Mouse (Mus musculus): ENCODE data around the gene Ccdc24.

The Ccdc24 gene

DNA sequence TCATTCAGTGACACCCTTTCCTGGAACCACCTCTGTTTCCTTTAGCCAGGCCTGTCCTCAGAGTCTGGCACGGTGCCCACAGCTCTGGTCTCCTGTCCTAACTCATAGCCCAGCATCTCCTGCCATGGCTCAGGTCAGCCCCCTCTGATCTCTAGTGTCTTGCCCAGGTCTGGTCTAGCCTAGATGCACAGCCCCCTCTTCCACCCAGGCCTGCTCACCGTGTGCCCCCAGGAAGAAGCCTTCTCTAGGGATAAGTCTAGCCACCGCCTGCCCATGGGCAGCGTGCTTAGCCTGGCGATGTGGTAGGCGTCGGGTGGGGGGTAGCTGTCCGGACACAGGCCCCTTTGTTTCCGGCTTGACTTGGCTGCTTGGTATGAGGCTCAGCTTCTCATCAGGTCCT, 17.2 kb downstream of the Ccdc24 start:
- DNase-seq (ENCODE audit: low spot score in 2 of 2), result peak; percentile 76 to 78

DNA sequence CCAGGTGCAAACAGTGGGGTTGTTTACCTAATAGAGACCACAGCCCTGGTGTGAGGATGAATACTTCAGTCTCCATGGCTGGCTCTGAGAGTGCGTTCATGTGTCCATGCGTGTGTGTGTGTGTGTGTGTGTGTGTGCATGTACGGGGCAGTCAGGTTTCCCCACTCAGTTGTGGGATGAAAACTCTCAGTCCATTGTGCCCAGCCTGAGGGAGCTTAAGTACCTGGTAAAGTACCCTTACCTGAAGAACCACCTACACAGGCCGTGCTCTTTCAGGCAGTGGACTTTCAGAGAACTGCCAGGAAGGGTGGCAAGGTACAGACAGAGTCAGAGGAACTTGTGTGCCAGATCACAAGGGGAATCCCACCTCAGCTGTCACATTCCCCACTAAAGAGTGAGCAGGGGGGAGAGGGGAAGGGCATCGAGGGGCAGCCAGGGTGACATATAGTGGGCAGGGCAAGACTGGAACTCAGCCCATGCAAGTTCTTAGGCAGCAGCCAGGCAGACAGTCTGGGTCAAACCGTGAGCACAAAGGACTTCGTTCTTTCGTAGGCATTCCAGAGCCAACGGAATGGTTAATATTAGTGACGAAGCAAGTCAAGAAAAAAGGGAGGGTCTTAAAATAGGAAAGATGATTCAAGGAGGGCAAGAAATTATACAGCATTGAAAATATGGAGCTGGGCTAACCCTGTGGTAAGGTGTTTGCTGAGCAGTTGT, 20.0 kb downstream of the Ccdc24 start:
- DNase-seq (ENCODE audit: low spot score in 2 of 2), result peak in 1 of 2 experiments; percentile 15

DNA sequence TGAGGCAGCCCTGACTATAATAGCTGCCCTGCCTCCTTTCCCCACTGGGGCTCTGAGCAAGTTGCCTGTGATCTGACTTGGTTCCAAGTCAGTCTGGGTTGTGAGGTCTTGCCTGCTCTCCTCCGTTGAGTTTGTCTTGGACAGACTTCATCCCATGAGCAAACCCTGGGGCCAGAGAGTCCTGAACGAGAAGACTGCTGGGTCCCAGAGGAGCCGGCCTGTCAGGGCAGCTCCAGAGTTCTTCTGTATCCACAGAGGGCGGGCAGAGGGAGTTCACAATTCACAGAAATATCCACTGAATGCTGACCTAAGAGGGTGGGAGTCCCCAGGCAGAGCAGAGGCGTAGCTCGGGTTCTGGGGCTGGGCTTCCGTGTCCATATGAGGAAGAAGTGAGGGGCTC, 21.5 kb downstream of the Ccdc24 start:
- peak in 1 of 2 experiments; percentile 30 for DNase-seq (ENCODE audit: low spot score in 2 of 2)

DNA sequence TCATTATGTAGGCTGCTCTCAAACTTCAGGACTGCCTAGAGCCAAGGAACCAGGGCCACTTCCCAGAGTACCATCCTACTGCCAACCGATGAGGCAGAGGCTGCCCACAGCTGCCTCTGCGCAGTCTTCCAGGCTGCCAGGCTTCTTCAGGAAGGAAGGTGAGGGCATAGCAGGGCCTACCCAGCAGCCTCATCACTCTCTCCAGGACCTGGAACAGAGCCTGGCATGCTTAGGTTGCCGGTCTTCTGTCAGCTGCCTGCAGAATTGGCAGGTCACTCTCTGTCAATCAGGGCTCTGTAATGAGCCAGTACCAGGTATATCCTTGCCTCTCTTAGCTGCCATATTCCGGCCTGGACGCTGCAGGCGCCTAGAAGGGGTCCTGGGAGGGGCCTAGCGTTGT, 22.2 kb downstream of the Ccdc24 start:
- peak in 1 of 2 experiments; percentile 28 for DNase-seq (ENCODE audit: low spot score in 2 of 2)

DNA sequence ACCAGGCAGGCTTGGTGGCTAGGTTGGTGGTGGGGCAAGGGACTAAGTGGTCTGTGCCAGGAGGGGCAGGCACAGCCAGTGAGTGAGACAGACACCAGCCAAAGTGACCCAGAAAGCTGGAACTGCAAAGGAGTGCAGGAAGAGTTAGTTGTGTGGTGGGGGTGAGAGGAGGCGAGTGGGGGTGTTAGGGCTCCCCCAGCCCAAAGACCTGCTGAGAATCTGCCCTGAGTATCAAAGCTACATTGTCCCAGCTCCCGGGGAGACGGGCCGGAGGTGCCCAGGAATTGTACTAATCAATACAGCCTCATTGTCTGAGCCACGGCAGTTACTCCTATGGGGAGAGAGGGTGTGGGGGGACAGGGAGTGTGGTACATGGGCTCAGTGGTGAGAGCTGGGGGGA, 22.9 kb downstream of the Ccdc24 start:
- peak in 1 of 2 experiments; percentile 66 for DNase-seq (ENCODE audit: low spot score in 2 of 2)

DNA sequence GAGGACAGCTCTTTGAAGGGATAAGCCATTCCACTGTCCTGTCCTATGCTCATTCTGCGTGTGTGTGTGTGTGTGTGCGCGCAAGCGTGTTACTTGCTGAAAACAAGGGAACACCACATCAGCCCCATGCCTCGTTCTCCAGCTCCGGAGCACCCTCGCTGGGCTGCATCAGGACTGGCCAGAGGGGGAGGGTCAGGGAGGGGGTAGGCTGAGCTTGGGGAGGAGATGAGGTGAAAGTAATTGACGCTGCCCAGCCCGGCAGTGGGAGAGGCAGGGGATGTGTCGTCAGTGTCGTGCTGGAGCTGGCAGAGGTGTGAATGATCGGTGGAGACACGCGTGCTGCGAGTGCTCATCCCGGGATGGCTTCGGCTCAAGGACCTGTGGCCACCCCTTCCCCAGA, 23.3 kb downstream of the Ccdc24 start:
- DNase-seq (ENCODE audit: low spot score in 2 of 2), result no peak

DNA sequence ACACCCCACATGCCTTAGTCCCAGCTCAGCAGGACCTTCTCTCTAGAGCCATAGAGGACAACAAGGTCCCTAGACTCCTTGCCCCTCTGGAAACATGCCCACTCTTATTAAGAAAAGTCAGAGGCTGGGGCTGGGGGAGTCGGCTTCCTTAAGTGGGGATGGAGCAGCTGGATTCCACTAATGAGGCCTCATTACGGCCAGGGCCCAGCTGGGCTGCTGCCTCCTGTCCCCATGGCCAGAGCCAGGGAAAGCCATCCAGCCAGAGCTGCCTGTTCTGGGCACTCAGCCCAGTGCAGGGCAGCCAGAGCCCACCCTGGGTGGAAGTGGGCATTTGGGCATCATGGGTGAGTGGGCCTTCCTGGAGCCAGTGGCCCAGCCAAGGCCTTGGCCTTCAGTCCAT, 25.3 kb downstream of the Ccdc24 start:
- peak; percentile 82 for DNase-seq (ENCODE audit: low spot score in 2 of 2)

DNA sequence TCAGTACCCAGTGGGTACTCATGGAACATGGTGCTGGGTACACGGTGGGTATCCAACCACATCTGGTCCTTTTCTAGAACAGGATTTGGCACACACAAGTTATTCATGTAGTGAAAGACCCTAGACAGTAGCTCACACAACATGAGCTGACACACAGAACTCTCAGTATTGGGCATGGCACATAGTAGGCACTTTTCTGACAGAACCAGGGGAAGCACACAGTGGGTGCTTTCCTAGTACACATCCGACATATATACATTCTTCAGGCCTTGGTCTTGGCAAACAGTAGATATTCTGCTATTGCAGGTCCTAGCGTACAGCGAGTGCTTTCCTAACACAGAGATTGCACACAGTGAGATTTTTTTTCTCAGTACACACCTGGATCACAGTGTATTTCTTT, 26.1 kb downstream of the Ccdc24 start:
- no peak for DNase-seq (ENCODE audit: low spot score in 2 of 2)

DNA sequence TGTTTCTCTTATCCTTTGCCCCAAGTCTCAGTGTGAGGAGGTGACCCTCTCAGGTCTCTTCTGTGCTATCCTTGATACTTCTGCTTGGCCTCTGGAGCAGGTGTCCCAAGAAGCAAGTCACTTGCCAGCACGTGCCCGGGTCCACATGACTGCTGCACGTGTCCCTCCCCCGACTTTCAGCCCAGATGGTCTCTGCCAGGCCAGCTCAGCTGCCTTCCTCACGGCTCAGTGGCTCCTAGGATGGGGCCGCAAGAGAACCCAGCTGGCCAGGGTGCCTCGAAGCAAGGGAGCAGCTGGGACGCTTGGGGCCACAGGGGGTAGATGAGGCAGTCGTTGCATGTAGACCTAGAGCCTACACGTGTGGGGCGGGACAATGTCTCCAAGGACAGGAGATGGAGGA, 27.0 kb downstream of the Ccdc24 start:
- peak in 1 of 2 experiments; percentile 21 for DNase-seq (ENCODE audit: low spot score in 2 of 2)

DNA sequence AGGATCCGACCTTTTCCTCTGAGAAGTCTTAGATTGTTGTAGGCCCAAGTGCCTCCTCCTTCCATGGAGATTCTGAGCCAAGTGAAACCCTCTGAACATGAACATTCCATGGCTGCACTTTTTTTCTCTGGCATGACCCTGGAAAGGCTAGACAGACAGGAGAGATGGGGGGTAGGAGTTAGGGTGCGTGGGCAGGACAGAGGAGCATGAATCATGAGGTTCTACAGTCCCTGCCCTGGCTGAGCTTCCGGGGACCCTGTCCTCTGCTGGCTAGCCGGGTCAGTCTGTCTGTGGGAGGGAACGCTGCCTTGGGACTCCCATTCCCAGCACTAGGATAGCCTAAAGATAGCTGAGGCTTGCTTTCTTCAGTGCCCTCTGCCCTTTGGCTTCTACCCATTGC, 27.9 kb downstream of the Ccdc24 start:
- DNase-seq (ENCODE audit: low spot score in 2 of 2), result no peak

DNA sequence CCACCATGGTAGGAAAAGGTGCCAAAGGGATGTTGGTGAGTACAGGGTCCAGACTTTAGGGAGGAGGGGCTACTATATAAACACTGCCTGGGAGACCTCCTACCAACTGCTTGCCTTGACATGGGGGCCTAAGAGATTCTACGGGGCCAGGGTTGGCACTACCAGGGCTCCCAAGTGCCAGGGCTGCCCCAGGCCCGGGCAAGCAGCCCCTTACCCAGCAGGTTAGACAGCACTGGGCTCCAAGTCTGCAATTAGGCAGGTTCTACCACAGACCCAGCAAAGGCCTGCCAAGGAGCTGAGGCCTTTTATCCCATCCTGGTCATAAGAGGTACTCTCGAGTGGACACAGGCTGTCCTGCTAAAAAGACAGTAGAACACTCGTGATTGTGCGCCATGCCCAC, 29.3 kb downstream of the Ccdc24 start:
- DNase-seq (ENCODE audit: low spot score in 2 of 2), result no peak

DNA sequence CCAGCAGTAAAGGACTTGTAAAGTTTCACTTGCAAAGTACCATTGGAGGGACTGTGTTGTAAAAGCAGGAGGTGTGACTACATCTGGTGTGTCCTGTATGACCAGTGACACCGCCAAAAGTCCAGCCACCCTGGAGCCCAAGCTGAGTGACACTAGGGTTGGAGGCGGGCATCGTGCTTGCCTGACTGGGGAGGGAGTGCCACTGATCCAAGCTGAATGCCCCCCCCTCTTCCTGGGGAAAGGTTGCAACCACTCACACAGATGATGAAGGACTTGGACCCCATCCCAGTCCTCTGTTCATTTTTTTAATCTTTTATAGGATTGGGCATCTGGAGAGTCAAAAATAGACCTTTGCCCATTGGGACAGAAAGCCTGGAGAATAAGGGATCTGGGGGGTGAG, 30.8 kb downstream of the Ccdc24 start:
- DNase-seq (ENCODE audit: low spot score in 2 of 2), result no peak

DNA sequence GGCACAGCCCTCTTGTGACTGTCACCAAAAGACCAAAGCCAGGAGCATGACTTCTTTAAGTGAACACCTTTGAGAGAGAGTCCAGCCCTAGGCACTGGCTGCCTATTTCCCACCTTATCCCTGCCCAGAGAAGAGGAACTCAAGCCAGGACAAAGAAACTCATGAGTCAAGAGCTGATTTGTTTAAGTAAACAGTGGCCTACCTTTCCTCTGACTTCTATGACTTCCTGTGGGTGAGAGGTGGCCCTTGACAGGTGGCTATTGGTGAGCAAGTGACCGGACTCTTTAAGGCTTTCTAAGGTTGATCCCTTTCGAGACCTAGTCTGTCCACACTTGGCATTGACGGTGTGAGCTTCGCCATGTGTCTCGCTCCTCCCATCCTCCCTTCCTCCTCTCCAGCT, 31.5 kb downstream of the Ccdc24 start:
- no peak for DNase-seq (ENCODE audit: low spot score in 2 of 2)

DNA sequence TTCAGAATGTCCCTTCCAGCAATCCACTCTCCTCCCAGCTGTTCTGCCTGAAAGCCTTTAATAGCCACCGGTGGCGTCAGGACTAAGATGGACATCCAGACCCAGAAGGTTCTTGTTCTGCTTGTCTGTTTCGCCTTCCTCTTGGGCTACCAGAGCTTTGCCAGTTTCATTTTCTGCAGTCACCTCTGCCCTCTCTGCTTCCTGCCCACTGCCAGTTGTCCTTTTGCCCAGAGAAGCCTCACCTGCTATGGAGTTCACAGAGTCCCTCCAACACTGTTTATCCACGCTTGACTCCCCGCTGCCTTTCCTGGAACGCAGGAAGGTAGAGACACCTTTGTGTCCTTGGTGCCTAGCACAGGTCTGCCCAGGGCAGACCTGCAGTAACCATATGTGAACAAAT, 33.0 kb downstream of the Ccdc24 start:
- DNase-seq (ENCODE audit: low spot score in 2 of 2), result no peak

DNA sequence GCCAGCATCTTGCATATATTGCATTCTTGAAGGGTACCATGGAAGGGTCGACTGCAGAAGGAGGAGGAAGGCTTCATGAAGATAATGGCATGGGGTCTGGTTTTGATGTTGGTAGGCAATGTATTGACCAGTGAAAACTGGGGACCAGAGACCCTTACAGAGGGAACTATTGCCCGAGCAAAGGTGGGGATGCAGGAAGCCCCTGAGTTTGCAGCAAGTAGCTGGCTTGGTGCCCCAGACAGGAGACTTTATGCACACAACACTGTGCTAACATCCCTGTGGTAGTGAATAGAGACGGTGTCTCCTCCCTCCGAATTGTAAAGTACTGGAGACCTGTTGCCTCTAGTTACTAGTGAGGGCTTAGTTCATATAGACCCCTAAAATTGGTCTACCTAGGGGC, 35.1 kb downstream of the Ccdc24 start:
- no peak for DNase-seq (ENCODE audit: low spot score in 2 of 2)

DNA sequence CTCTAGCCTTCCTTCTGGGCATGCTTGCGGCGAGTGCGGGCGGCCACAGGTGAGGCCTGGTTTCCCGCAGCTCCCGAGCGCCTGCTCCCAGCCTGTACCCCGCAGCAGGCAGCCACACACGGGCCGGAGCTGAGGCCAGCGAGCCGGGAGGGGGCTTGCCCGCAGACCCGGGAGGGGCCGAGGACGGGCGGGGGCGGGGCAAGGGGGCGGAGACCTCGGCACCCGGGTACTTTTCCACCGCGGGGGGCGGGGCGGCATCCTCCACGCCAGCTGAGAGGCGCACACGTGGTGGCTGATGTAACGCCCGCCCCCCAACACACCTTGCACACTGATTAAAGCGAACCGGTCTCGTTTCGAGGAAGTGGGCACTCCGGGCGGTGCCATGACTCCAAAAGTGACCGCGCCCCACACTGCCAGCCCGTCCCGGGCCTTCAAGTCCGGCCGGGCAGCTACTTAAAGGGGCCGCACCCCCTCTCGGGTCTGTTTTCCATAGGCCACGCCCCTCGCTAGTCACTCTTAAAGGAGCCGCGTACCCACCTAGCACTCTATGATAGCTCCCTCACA, 36.1 kb downstream of the Ccdc24 start:
- DNase-seq (ENCODE audit: low spot score in 2 of 2), result peak; percentile 92 to 94

DNA sequence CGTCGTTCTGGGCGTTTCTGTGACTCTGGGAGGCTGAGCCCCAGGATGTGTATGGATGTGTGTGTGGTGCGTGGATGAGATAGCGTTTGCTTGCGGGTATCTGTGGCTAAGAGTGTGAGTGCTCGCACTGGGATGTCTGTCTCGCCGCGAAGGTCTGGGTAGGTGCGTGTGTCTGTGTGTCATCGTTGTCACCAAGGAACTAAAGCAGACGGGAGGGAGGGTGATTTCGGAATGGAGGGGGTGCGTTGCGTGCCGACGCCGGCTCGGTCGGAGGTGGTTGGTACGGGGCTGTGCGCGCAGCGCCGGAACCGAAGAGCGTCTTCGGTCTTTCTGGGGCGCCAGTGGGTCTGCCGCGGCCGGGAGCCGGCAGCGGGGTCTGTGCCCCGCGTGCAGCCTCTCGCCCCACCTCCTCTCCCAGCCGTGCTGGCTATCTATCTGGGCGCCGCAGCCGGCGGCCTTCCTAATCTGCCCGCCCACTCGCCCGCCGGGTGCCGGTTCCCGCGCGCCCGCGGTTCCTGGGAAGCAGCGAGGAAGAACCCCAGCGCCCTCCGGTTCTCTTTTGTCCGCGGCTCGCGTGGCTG, 36.7 kb downstream of the Ccdc24 start:
- DNase-seq (ENCODE audit: low spot score in 2 of 2), result peak; percentile 77 to 82

DNA sequence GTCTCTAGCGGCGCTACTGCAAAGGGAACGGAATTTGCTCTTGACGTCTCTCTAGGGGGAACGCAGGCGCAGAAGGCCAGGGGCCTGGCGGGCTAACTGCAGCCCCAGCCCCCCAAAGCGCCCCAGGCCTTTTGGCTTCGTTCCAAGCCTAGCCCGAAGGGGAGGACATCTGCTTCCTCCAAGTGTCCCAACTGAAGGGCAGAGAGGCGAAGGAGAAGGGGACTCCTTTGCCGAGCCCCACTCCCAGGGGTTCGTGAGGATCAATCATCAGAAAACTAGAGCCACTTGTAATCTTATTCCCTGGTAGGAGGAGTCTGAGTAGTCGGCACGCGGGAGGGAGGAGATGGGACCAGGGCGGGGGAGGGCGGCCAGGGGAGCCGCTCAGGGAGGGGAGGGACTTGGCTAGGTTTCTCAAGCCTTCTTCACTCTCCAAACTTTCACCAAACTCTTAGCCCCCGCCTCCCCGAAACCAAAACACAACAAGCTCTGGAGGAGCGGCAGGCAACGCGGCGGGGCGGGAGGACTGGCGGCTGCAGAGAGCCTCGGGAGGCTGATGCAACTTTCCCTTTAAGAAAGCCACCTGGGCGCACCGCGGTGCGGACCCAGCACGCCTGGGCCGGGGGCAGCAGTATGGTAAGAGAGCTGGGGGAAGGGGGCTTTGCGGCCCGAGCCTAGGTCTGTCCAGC, 37.4 kb downstream of the Ccdc24 start:
- peak; percentile 76 to 79 for DNase-seq (ENCODE audit: low spot score in 2 of 2)

DNA sequence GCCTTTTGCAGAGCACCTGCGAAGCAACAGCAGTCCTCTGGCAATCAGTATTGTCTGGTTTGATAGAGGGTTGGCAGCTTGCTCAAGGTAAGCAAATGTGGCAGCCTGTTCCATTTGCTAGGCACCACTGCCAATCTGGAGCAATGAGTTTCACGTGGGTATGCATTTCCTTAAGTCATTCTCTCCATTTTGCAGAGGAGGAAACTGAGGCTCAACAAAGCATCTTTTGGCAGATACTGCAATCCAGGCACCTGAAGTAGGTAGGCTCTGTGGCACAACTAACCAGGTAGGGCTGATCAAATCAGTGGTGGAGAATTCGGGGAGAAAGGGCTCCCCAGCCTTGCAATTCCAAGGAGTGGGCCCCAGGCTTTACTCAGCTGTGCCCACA, 37.9 kb downstream of the Ccdc24 start, which contains the start of gene Slc6a9:
Gene Slc6a9 (plus strand): TSS at position 50 of the 388 bp plus-strand sequence.
- DNase-seq (ENCODE audit: low spot score in 2 of 2), result no peak

DNA sequence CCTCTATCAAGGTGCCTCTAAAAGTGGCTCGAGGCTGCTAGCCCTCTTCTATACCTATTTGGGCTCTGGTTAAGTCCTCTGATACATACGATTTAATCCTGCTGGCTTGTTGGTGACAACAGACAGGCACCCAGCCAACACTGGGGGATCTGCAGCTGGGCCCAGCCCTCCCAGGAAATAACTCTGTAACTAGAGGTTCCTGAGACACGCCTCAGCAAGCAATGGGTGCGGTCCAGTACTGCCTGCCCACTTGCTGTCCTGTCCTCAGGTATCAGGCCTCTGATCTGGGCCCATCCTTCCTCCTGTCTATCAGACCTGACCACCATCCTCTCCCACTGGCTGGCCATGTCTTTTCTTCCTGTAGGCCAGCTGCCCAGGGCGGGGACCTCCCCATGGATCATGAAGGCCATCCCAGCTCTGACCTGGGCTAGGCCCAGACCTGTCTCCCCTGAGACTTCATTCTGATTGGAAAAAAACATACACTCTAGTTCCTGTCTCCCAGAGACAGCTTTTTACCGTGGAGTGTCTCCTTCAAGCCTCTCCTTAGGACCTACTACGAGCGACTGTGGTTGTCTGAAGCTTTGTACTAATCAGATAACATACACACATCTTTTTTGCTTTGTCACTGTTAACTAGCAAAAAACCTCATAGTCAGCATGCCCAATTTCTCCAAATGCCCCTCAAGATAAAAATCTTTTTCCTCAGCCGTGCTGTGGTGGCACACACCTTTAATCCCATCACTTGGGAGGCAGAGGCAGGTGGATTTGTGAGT, 40.3 kb downstream of the Ccdc24 start:
- DNase-seq (ENCODE audit: low spot score in 2 of 2), result no peak

DNA sequence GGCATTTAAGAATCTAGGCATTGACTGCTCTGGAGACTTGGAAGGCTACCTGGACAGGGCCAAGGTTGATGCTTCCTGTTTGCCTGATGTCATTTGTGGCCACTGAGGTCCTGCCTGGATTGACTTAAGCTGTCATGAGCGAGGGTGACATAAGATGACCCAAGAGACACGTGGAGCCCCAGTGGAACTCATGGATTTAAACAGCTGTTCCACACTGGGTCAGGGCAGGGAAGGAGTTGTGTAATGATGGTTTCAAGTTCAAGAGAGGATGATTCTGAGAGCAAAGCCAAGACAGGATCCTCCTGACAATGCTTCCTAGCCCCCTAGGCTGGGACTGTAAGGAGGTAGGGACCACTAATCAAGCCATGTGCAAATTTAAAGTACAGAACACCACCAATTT, 40.9 kb downstream of the Ccdc24 start:
- no peak for DNase-seq (ENCODE audit: low spot score in 2 of 2)

DNA sequence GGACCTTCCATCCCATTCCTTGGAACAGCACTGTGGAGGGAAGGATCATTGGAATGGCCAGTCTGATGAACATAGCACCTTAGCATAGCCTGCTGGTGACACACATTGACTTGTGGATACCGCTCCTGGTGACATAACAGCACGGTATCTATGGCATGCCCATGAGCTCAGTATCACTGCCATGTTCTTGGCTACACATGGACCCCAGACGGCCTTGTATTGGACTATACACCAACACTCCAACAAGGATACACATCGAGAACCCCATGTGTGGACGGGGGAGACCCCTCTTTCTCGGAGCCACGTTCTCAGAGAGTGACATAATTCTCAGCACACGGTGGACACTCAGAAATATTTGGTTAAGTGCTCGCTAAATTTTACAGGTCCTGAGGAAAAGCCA, 41.6 kb downstream of the Ccdc24 start:
- no peak for DNase-seq (ENCODE audit: low spot score in 2 of 2)
